Mouse (Mus musculus): Measurements from ENCODE around the gene Ctr9.

- TF ChIP-seq CTCF (IDR thresholded peaks at IDR 0.05; ENCODE audit: borderline replicate concordance, insufficient read depth, low read length) (no peak), POLR2A (IDR thresholded peaks at IDR 0.05; ENCODE audit: low read depth, low read length) (peak; percentile 98)
These were observed 54.3 kb downstream of the Ctr9 start, which contains the start of gene Eif4g2 for GRCm38 (mm10) chr7:111082822-111083732.

All from embryonic fibroblast, embryonic 13.5 days (primary cell).